Mouse (Mus musculus): Measurements from ENCODE around the gene Lcp2. TPM values are rescaled to one million over a fixed set of nuclear protein-coding genes. Genes with fewer than 3 reads are reported as not detected.
A peak's percentile ranks its signal among the peaks of the same experiment; 100 is the strongest.

Gene Lcp2
- total RNA-seq, 4 experiments from 2014 or later: 3.0 to 5.9 (median 4.1) TPM

DNA sequence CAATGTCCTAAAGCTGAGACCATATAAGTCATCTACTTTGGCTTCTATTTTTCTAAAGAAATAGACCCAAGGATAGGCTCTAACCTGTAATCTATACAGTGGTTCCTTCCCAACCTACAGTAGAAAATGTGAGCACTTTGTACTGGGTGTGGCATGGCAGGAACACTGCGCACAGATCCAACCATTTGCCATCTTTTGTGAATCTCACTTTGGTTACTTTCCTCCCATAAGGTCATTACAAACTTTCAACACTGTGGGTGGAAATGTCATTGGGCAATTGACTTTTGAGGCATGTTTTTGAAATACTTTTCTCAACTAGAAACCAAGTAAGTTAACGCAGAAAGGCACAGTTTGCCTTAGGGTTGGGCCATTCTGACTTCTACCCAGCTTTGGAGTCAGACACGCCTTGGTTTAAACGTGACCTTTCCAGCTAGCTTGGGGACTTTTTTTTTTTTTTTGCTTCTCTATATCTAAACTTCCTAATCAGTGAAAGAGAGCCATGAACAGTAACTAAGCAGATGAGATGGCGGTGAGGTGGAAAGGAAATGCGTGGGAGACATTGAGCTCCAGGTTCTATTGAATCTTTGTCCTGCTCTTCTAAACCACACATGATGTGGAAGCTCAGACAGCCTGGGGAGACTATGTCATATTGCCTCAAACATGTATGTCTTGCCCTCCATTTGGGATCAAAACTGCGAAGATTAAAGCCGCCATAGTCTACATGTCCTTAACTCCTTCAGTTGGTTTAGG lies 1.8 kb downstream of the Lcp2 start:
- DNase-seq: no peak

DNA sequence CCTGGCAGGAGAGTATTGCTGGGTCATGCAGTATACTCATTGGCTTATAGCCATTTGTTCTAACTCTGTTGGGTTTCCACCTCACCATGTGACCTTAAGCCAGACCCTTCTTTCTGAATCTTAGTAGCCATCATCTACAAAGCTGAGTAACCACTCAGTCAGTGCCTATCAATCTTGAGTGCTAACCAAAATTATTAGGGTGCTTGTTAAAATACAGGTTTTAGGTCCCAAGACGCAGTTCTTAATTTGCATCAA lies 2.3 kb downstream of the Lcp2 start:
- DNase-seq: no peak

- DNase-seq: no peak
Observed at GRCm38 (mm10) chr11:34050063-34050462, 3.3 kb downstream of the Lcp2 start.

DNA sequence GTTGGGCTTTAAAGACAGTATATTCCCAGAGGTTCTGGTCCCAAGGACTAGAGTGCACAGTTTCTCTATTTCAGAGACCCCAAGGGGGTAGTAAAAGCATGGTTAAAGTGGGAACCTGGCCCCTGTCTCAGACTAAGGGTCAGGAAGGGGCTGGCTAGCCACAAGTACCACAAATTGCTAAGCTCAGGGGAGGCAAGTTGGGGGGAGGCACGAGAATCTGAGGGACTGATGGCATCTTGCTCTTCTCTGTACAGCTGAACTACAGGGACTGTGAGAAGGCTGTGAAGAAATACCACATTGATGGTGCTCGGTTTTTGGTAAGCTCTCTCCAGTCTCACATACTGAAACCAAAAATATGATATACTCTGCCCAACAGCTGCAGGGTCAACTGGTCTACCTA lies 3.9 kb downstream of the Lcp2 start:
- DNase-seq: no peak

DNA sequence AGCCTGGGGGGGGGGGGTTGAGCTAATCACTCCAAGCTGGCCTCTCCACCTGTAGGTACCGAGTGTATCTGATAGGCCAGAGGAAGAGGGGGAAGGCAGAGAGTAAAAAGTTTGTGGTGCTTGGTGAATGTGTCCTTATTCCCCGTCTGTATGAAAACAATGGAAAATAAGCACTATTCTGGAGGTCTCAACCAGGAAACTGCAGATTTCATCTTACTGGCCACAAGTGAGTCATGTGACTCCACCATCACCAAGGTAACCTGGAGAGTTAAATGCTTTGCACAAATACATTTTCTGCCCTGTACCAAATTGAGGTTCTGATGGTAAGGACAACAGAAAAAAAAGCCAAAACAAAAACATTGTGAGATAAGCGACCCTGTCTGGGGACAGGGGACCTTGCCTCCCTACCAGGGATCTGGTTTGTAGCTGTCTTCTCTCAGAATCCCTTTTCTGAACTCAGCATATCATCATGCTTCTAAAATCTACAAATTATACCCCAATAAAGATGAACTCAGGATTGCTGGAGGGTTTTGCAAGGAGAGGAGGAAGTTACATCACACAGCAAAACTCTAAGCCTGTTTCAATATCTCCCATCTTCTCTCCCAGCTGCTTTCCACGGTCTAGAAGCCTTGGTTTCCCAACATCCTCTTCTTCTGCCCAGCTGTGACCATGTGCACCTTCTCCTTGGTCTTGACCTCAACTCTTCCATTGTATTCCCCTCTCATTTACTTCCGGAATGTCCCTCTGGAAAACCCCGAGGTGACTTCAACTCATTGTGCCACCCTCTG lies 6.5 kb downstream of the Lcp2 start:
- no peak for DNase-seq

DNA sequence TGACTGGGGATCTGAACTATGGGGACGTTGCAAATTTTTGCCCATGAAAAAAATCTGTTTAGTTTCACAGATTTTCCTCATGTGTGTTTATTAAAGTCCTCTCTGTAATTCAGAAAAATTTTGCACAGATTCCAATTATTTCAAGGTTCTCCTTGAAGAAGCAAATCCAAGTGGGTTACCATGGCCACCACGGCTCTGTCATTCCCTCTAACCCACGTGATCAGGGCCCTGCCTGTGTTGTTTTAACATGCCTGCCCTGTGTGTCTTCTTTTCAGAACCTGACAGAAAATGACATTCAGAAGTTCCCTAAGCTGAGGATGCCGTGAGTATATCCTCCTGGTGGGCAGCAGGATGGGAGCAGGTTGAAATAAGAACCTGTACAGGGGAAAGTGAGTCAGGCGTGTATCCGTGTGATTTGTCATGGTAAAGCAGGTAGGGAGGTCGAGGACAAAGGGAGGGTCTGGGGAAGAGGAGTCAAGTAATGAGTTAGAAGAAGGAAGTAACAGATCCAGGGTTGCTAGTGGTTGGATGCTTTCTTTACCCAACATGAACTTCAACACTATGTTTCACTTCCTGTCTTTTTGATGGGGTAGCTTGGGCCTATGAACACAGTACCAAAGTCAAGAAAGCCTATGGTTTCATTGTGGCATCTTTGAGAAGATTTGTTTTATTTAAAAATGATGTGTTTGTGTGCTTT lies 7.5 kb downstream of the Lcp2 start:
- DNase-seq: peak; percentile 21

- DNase-seq: no peak
Observed at GRCm38 (mm10) chr11:34056715-34057114, 10.0 kb downstream of the Lcp2 start.

DNA sequence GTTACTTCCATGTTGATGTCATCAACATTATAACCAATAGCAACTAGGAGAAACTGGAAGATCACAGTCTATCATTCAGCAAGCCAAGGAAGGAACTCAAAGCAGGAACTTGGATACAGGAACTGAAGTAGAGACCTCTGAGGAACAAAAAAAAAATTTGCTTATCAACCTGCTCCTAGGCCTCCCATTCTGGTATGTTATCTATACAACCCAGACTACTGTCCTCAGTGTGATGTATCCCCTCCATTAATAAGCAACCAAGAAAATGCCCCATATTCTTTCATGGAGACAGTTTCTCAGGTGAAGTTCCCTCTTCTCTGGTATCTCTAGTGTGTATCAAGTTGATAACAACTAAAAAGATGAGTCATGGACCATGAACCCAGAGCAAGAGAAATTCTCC lies 11.6 kb downstream of the Lcp2 start:
- no peak for DNase-seq

DNA sequence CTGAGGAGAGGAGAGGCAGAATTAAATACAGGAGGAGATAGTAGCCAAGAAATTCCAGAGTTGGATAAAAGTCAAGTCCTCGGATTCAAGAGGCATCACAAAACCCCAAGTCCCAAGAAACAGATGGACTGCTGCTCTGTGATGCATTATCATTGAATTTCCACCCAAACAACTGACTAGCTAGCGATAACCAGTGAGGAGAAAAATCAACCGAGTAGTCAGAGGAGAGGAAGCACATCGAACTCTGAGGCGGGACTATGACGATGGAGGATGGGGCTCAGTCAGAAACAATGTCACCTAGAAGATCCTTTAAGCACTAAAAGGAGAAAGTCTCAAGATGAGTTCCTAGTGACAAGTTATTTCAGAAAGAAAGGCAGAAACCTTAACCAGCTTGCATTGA lies 12.2 kb downstream of the Lcp2 start:
- DNase-seq: no peak

DNA sequence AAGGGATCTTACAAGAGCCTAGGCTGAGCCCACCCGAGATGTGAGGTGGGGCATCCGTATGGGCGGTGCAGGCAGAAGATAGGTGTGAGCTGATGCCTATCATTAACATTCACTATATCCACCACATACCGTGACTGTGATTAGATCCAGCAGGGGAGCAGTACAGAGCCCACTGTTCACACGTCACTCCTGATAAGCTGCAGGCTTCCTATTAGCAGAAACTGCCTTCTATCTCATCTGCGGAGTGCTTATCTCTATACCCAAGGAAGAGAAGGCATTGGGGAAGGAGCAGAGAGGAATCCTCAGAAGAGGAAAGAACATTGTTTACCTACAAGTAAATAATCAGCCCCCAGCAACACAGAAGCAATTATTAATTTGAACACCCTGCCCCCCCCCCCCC lies 15.0 kb downstream of the Lcp2 start:
- no peak for DNase-seq

GRCm38 (mm10) chr11:34063257-34063656 lies 16.5 kb downstream of the Lcp2 start:
- DNase-seq: no peak

DNA sequence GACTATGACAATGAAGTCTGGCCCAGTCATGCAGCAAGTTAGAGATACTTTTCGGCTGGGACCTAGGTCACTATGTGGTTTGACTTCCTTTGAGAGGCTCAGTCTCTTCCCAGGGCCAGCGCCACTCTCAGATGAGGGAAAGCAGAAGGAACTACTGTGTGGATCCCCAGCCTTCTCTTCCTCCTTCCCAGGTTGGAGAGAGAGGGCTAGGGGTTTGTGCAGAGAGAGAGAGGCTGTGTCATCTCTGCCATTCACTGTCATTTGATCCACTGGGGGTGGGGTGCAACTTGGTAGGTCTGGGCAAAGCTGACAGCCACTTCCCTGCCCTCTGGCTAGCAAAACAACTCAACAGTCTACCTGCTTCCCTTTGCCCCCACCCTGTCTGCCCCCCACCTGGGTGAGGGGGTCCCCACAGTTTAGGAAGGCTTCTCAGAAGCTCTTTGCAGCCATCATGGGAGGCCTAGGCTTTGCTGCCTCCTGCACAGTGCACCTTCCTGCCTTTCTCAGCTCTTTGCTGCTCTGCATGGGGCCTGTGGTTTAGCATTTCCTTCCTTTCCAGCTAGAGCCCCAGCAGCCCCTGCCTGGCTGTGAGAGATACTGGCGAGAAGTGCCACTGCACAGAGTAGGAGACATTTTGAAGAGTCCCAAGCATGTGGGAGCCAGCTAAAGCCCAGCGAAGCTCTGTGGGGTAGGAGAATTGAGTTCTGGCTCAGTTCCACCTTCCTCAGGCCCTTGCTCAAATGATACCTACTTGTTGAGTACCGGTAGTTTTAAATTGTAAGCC lies 17.2 kb downstream of the Lcp2 start:
- DNase-seq: no peak

GRCm38 (mm10) chr11:34070596-34070995 lies 23.9 kb downstream of the Lcp2 start:
- DNase-seq: no peak

GRCm38 (mm10) chr11:34072309-34072708 lies 25.6 kb downstream of the Lcp2 start:
- no peak for DNase-seq

DNA sequence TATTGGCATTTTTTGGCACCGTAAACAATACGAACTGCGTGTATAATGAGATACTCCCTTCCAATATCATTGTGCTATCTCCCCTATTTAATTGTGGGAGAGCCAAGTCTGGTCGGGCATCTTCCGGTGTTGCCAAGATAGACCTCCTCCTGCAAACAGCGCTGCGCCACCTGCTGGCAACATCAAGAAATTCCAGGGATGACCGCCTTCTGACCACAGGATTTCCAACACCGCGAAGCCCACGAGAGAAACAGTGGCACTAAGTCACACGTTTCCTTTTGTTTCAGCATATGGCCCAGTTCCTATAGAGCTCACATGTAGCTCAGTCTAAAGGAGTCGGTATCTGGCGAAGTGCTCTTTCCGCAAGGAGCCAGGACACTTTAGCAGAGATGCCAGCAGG lies 27.1 kb downstream of the Lcp2 start:
- DNase-seq: peak; percentile 27

GRCm38 (mm10) chr11:34077870-34078269 lies 31.1 kb downstream of the Lcp2 start:
- no peak for DNase-seq

DNA sequence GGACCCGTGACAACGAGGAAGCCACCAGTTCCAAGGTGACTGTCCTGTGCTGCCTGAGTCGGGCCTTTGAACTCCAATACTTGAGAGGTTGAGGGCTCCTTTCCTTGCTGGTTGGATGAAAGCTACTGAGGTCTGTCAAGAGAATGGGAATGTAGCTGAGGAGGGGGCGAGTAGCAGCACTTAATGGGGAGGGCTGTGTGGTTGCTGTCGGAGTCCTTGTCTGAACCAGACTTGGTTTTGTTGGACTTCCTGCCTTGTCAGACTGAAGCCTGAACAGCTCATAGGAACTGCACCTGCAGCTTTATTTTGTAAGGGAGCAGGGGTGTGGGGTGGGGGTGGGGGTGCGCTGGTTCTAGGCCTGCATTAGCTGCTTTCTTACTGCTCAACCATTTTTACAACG lies 31.9 kb downstream of the Lcp2 start:
- DNase-seq: no peak

DNA sequence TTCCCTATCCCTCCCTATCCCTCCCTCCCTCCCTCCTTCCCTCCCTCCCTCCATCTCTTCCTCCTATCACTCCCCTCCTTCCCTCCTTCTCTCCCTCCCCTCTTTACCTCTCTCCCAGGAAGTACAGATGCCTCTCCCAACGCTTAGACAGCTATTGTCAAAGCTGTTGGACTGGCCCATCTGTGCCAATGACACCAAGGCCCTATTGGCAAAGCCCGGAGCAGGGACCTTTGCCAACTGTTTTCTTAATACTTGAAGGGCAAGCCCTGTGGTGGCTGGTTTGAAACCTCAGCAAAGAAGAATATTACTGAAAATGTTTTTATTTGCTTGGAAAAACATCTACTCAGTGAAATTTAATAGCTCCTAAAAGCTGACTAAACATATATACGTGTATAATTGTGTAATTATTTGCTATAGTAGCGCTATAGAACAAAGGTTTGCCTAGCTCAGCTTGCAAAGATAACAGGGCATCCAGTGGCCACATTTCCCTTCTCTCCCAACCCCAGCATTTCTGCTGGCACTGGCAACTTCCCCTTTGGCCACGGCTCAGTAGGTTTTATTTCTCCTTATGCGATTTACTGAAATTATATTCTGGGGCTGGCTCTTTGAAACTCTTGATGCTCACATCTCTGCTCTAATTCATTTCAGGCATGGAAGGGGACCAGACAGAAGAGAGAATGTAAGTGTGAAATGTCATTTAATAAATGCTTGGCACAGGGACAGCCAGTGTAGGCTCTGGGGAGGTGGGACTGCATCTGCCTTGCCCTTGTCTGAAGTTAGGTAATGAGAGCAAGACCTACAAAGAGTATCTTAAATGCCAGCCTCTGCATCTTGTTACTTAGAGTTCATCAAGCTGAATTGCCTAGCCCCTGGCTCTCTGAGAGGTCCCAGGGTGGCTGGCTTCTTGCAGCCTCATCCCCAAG lies 33.1 kb downstream of the Lcp2 start:
- peak; percentile 40 for DNase-seq

GRCm38 (mm10) chr11:34083795-34084194 lies 37.1 kb downstream of the Lcp2 start:
- no peak for DNase-seq

GRCm38 (mm10) chr11:34084639-34085038 lies 37.9 kb downstream of the Lcp2 start:
- DNase-seq: no peak

- no peak for DNase-seq
Observed at GRCm38 (mm10) chr11:34086164-34086751, 39.5 kb downstream of the Lcp2 start.

All from adrenal gland, adult 8-10 months (tissue).